Mouse (Mus musculus) liver, postnatal 0 days (tissue): ENCODE results near the gene Cops8.

Experiments used
- CTCF ChIP-seq: sonication (generic); IDR thresholded peaks from 2 replicates; pipeline ENCODE4 v1.5.1; 2016; ENCODE audit warnings: antibody characterized with exemption, low read depth
- EP300 ChIP-seq: IDR thresholded peaks from 2 replicates; pipeline ENCODE4 v1.6.1; 2016; ENCODE audit warnings: antibody characterized with exemption, low read depth, mild to moderate bottlenecking

DNA sequence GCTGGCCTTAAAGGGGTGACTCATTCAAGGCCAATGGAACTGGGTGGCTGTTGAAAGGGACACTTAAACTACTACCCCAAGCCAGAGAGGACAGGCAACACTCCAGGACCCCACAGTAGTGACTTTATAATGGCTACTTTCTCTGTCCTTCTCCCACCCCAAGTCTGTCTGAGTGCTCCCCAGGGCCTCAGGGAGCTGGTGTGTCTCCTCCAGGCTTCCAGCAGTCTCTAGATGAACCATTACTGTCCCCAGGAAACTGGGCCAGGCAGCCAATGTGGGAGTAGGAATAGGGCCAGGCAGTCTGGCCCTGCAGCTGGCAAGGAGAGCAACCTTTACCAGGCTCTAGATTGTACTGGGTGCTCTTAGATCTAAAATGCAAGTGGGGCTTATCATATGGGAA is 49.0 kb downstream of the Cops8 start:
- TF ChIP-seq CTCF (no peak), EP300 (no peak)
